Mouse (Mus musculus): ENCODE results near the gene Coq9. TPM values are rescaled to one million over a fixed set of nuclear protein-coding genes. Genes with fewer than 3 reads are reported as not detected.

Coq9 gene
- polyA plus RNA-seq, 1 experiment from 2014 or later, result 53.4 TPM

Other genes starting within 250 kb of the Coq9 start
- gene Rspry1, start 236.4 kb upstream of the Coq9 start, polyA plus RNA-seq (2016; fragmentation: Nextera tagmentation; extraction: Ambion mirVana), result 55.0 and 57.7 TPM in 2 replicates
- 97.4 and 105 TPM in 2 replicates for gene Fam192a, start 236.3 kb upstream of the Coq9 start, polyA plus RNA-seq (2016; fragmentation: Nextera tagmentation; extraction: Ambion mirVana)
- 238 and 247 TPM in 2 replicates for gene Arl2bp, start 171.7 kb upstream of the Coq9 start, polyA plus RNA-seq (2016; fragmentation: Nextera tagmentation; extraction: Ambion mirVana)
- gene Pllp, start 142.0 kb upstream of the Coq9 start, polyA plus RNA-seq (2016; fragmentation: Nextera tagmentation; extraction: Ambion mirVana), result 0.34 and 0.38 TPM in 2 replicates
- gene Ccl22, start 92.7 kb upstream of the Coq9 start, polyA plus RNA-seq (2016; fragmentation: Nextera tagmentation; extraction: Ambion mirVana), result not detected in 2 replicates
- 8.2 and 11.3 TPM in 2 replicates for gene Cx3cl1, start 66.3 kb upstream of the Coq9 start, polyA plus RNA-seq (2016; fragmentation: Nextera tagmentation; extraction: Ambion mirVana)
- gene Ccl17, start 27.9 kb upstream of the Coq9 start, polyA plus RNA-seq (2016; fragmentation: Nextera tagmentation; extraction: Ambion mirVana), result not detected in 2 replicates
- gene Ciapin1, start within 50 bp of the Coq9 start, polyA plus RNA-seq (2016; fragmentation: Nextera tagmentation; extraction: Ambion mirVana), result 182 and 192 TPM in 2 replicates
- gene Polr2c, start 19.1 kb downstream of the Coq9 start, polyA plus RNA-seq (2016; fragmentation: Nextera tagmentation; extraction: Ambion mirVana), result 136 and 140 TPM in 2 replicates
- 24.8 and 26.6 TPM in 2 replicates for gene Dok4, start 38.0 kb downstream of the Coq9 start, polyA plus RNA-seq (2016; fragmentation: Nextera tagmentation; extraction: Ambion mirVana)
- 16.3 and 18.1 TPM in 2 replicates for gene Ccdc102a, start 79.8 kb downstream of the Coq9 start, polyA plus RNA-seq (2016; fragmentation: Nextera tagmentation; extraction: Ambion mirVana)
- gene Adgrg5, start 85.4 kb downstream of the Coq9 start, polyA plus RNA-seq (2016; fragmentation: Nextera tagmentation; extraction: Ambion mirVana), result 0.09 and 0.10 TPM in 2 replicates
- 193 and 210 TPM in 2 replicates for gene Adgrg1, start 136.4 kb downstream of the Coq9 start, polyA plus RNA-seq (2016; fragmentation: Nextera tagmentation; extraction: Ambion mirVana)
- 1.7 and 2.7 TPM in 2 replicates for gene Adgrg3, start 179.4 kb downstream of the Coq9 start, polyA plus RNA-seq (2016; fragmentation: Nextera tagmentation; extraction: Ambion mirVana)
- 0.21 TPM in 1 of 2 replicates, not detected in the other for gene Drc7, start 216.8 kb downstream of the Coq9 start, polyA plus RNA-seq (2016; fragmentation: Nextera tagmentation; extraction: Ambion mirVana)
- 35.6 and 40.8 TPM in 2 replicates for gene Katnb1, start 242.9 kb downstream of the Coq9 start, polyA plus RNA-seq (2016; fragmentation: Nextera tagmentation; extraction: Ambion mirVana)

Measured in midbrain, embryonic 12.5 days (tissue).